Mouse (Mus musculus) G1E-ER4 (cell line): ENCODE results near the gene Haghl. TPM values are rescaled to one million over a fixed set of nuclear protein-coding genes. Genes with fewer than 3 reads are reported as not detected.

Experiments used
- GATA1 ChIP-seq: IDR thresholded peaks from one replicate; pipeline ENCODE4 v1.8.0; 2012; ENCODE audit warnings: low read length, inconsistent platforms
- polyA plus RNA-seq: library from polyadenylated mRNA; stranded (reverse); fragments of >175 nt; gene quantifications from 2 replicates; pipeline ENCODE4 v1.2.3, GENCODE M21; 2012

The Haghl gene
- polyA plus RNA-seq, 1 experiment = 31.3 TPM

- TF ChIP-seq GATA1 = no peak
Measured at GRCm38 (mm10) chr17:25744311-25744710, 41.2 kb downstream of the Haghl start.

GRCm38 (mm10) chr17:25743831-25744230 lies 41.6 kb downstream of the Haghl start:
- no peak for TF ChIP-seq GATA1

- no peak for TF ChIP-seq GATA1
Measured at GRCm38 (mm10) chr17:25738861-25739260, 46.6 kb downstream of the Haghl start.

GRCm38 (mm10) chr17:25735745-25736144 lies 49.7 kb downstream of the Haghl start, which contains the start of gene Mslnl:
TSS of gene Mslnl (plus strand) at chr17:25736042.
- no peak for TF ChIP-seq GATA1

- no peak for TF ChIP-seq GATA1
Measured at GRCm38 (mm10) chr17:25735246-25735645, 50.2 kb downstream of the Haghl start.

- TF ChIP-seq GATA1 = no peak
Measured at GRCm38 (mm10) chr17:25732082-25732481, 53.4 kb downstream of the Haghl start.

Other genes with a start within 250 kb of the Haghl start
- gene Sox8, start 215.0 kb downstream of the Haghl start, polyA plus RNA-seq = not detected in 2 replicates
- 16.3 and 16.6 TPM in 2 replicates for gene Lmf1, start 206.6 kb downstream of the Haghl start, polyA plus RNA-seq
- not detected in 2 replicates for gene Gng13, start 68.5 kb downstream of the Haghl start, polyA plus RNA-seq
- gene Chtf18, start 58.3 kb downstream of the Haghl start, polyA plus RNA-seq = 75.4 and 82.7 TPM in 2 replicates
- gene Rpusd1, start 58.0 kb downstream of the Haghl start, polyA plus RNA-seq = 41.1 and 46.1 TPM in 2 replicates
- gene Mslnl, start 49.6 kb downstream of the Haghl start, polyA plus RNA-seq = not detected in 2 replicates
- gene Msln, start 31.3 kb downstream of the Haghl start, polyA plus RNA-seq = not detected in 2 replicates
- 17.0 and 20.0 TPM in 2 replicates for gene Narfl, start 11.9 kb downstream of the Haghl start, polyA plus RNA-seq
- 0.04 TPM in 1 of 2 replicates, not detected in the other for gene Ccdc78, start 907 bp upstream of the Haghl start, polyA plus RNA-seq
- gene Fam173a, start 7.2 kb upstream of the Haghl start, polyA plus RNA-seq = 28.7 and 30.6 TPM in 2 replicates
- not detected in 2 replicates for gene AC134908.4, start 10.0 kb upstream of the Haghl start, polyA plus RNA-seq
- 182 and 238 TPM in 2 replicates for gene Metrn, start 11.5 kb upstream of the Haghl start, polyA plus RNA-seq
- not detected in 2 replicates for gene Fbxl16, start 23.4 kb upstream of the Haghl start, polyA plus RNA-seq
- 4.2 and 10.5 TPM in 2 replicates for gene Wdr24, start 38.0 kb upstream of the Haghl start, polyA plus RNA-seq
- 0.11 TPM in 2 replicates for gene Jmjd8, start 43.2 kb upstream of the Haghl start, polyA plus RNA-seq
- 90.4 and 95.1 TPM in 2 replicates for gene Stub1, start 47.7 kb upstream of the Haghl start, polyA plus RNA-seq
- gene Rhbdl1, start 51.6 kb upstream of the Haghl start, polyA plus RNA-seq = 1.9 and 2.4 TPM in 2 replicates
- 10.1 and 12.3 TPM in 2 replicates for gene Gm20683, start 56.1 kb upstream of the Haghl start, polyA plus RNA-seq
- 207 and 251 TPM in 2 replicates for gene Rhot2, start 59.2 kb upstream of the Haghl start, polyA plus RNA-seq
- gene Wdr90, start 75.8 kb upstream of the Haghl start, polyA plus RNA-seq = 6.9 and 14.5 TPM in 2 replicates
- gene Mcrip2, start 83.1 kb upstream of the Haghl start, polyA plus RNA-seq = 175 and 225 TPM in 2 replicates
- gene Mettl26, start 89.4 kb upstream of the Haghl start, polyA plus RNA-seq = 67.3 and 82.1 TPM in 2 replicates
- gene Wfikkn1, start 95.2 kb upstream of the Haghl start, polyA plus RNA-seq = 1.6 and 1.9 TPM in 2 replicates
- gene Rab40c, start 134.1 kb upstream of the Haghl start, polyA plus RNA-seq = 12.9 and 13.4 TPM in 2 replicates
- 89.1 and 149 TPM in 2 replicates for gene Pigq, start 159.3 kb upstream of the Haghl start, polyA plus RNA-seq
- gene Nhlrc4, start 159.3 kb upstream of the Haghl start, polyA plus RNA-seq = 0.31 and 0.85 TPM in 2 replicates
- 0.12 and 0.15 TPM in 2 replicates for gene A930017K11Rik, start 166.9 kb upstream of the Haghl start, polyA plus RNA-seq
- 46.6 and 49.5 TPM in 2 replicates for gene Capn15, start 200.1 kb upstream of the Haghl start, polyA plus RNA-seq